Mouse (Mus musculus): Measurements from ENCODE around the gene B4galt2. TPM values are rescaled to one million over a fixed set of nuclear protein-coding genes. Genes with fewer than 3 reads are reported as not detected.

B4galt2 gene
- polyA plus RNA-seq, 1 experiment from 2014 or later = 19.8 TPM

DNA sequence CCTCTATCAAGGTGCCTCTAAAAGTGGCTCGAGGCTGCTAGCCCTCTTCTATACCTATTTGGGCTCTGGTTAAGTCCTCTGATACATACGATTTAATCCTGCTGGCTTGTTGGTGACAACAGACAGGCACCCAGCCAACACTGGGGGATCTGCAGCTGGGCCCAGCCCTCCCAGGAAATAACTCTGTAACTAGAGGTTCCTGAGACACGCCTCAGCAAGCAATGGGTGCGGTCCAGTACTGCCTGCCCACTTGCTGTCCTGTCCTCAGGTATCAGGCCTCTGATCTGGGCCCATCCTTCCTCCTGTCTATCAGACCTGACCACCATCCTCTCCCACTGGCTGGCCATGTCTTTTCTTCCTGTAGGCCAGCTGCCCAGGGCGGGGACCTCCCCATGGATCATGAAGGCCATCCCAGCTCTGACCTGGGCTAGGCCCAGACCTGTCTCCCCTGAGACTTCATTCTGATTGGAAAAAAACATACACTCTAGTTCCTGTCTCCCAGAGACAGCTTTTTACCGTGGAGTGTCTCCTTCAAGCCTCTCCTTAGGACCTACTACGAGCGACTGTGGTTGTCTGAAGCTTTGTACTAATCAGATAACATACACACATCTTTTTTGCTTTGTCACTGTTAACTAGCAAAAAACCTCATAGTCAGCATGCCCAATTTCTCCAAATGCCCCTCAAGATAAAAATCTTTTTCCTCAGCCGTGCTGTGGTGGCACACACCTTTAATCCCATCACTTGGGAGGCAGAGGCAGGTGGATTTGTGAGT is 51.2 kb downstream of the B4galt2 start:
- peaks cover 36% of the 10 kb centered on the region for H3K4me1 ChIP-seq
- H3K9ac ChIP-seq = 0 out of 2 replicates have a peak overlapping the region, but pooled peaks have one; percentile 23
- no peaks in the 10 kb centered on the region for H3K36me3 ChIP-seq
- no peaks in the 10 kb centered on the region for H3K9me3 ChIP-seq (replicated peaks)
- 0 out of 2 replicates have a peak, but pooled peaks cover 4% of the 10 kb centered on the region for H3K27me3 ChIP-seq
- no peak overlapping the region for H3K4me3 ChIP-seq (replicated peaks)
- 66% methylated on average over 9 of the region's 9 CpGs for WGBS
- H3K4me2 ChIP-seq = no peak overlapping the region
- H3K27ac ChIP-seq = no peak overlapping the region
- no peak for ATAC-seq (replicated peaks; ENCODE audit: low FRiP score)

DNA sequence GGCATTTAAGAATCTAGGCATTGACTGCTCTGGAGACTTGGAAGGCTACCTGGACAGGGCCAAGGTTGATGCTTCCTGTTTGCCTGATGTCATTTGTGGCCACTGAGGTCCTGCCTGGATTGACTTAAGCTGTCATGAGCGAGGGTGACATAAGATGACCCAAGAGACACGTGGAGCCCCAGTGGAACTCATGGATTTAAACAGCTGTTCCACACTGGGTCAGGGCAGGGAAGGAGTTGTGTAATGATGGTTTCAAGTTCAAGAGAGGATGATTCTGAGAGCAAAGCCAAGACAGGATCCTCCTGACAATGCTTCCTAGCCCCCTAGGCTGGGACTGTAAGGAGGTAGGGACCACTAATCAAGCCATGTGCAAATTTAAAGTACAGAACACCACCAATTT is 51.8 kb downstream of the B4galt2 start:
- Histone ChIP-seq H3K9ac (0 out of 2 replicates have a peak overlapping the region, but pooled peaks have one; percentile 23), H3K4me1 (peaks cover 30% of the 10 kb centered on the region), H3K9me3 (replicated peaks) (no peaks in the 10 kb centered on the region), H3K27me3 (0 out of 2 replicates have a peak, but pooled peaks cover 4% of the 10 kb centered on the region), H3K4me3 (replicated peaks) (no peak overlapping the region), H3K27ac (no peak overlapping the region), H3K4me2 (no peak overlapping the region), H3K36me3 (no peaks in the 10 kb centered on the region)
- no peak for ATAC-seq (replicated peaks; ENCODE audit: low FRiP score)
- WGBS = 69% methylated on average over 2 of the region's 2 CpGs

DNA sequence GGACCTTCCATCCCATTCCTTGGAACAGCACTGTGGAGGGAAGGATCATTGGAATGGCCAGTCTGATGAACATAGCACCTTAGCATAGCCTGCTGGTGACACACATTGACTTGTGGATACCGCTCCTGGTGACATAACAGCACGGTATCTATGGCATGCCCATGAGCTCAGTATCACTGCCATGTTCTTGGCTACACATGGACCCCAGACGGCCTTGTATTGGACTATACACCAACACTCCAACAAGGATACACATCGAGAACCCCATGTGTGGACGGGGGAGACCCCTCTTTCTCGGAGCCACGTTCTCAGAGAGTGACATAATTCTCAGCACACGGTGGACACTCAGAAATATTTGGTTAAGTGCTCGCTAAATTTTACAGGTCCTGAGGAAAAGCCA is 52.5 kb downstream of the B4galt2 start:
- no peak for ATAC-seq (replicated peaks; ENCODE audit: low FRiP score)
- Histone ChIP-seq H3K4me2 (no peak overlapping the region), H3K4me1 (peaks cover 30% of the 10 kb centered on the region), H3K9ac (no peak overlapping the region), H3K27ac (no peak overlapping the region), H3K27me3 (0 out of 2 replicates have a peak, but pooled peaks cover 4% of the 10 kb centered on the region), H3K4me3 (replicated peaks) (no peak overlapping the region), H3K9me3 (replicated peaks) (no peaks in the 10 kb centered on the region), H3K36me3 (no peaks in the 10 kb centered on the region)
- WGBS = 93% methylated on average over 9 of the region's 9 CpGs

DNA sequence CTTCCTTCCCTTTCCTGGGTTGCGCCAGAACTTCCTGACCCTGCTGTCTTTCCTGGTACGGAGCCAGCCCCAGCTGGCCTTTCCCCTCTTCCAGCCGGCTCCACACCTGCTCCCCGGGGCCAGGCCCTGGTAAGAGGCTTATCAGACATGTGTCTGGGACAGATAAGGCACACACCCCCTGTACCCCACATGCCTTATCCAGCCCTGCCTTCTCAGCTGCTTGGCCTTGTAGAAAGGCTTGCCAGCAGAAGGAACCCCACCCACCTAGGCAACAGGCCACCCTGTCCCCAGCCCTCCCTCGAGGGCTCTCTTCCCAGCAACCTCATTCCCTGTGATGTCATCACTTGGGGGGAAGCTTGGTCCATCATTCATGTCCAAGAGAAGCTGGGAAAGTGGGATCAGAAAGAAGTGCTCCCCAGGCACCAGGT is 53.1 kb downstream of the B4galt2 start:
- Histone ChIP-seq H3K4me1 (peaks cover 30% of the 10 kb centered on the region), H3K4me3 (replicated peaks) (peak overlapping the region; percentile 19; the same call in 1 of the 2 replicates), H3K27me3 (0 out of 2 replicates have a peak, but pooled peaks cover 4% of the 10 kb centered on the region), H3K9ac (no peak overlapping the region), H3K27ac (peak overlapping the region; percentile 25; the same call in 1 of the 2 replicates), H3K36me3 (no peaks in the 10 kb centered on the region), H3K9me3 (replicated peaks) (no peaks in the 10 kb centered on the region), H3K4me2 (peak overlapping the region; percentile 45)
- WGBS = 8% methylated on average over 5 of the region's 5 CpGs
- ATAC-seq (replicated peaks; ENCODE audit: low FRiP score) = peak; percentile 81

DNA sequence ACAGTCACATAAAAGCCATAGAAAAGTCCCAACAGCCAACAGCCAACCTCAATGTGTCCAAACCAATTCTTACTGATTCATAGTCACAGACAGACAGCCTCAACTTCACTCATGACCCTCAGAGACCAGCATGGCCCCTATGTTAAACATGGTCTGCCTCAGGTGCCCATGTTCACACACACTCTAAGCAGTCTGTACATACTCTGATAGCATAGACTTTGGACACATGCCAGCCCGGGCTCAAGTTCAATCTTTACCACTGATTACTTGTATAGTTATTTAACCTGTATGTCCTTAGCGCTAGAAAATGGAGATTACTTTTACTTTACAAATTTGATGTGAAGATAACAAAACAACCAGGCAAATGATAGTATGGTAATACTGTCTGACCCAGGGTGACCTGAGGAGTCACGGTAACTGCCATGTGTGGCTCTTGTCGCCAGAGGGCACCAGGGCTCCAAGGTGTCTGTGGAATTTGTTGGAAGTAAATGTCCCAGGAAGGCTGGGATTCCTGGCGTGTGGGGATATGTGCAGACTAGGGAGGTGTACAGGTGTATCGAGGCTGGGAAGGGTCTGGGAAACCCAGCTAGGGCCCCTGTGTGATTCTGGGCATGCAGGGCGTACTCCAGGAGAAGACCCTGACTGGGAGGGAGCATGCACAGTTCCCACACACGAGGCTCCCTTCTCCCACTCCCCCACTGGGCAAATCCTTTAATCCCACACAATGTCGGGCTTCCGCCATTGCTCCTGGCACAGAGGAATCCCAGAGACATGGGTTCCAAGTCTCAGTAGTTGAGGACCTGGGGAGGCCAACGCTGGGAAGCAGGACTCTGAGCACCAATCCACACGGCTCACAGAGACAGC is 53.8 kb downstream of the B4galt2 start:
- Histone ChIP-seq H3K4me3 (replicated peaks) (peak overlapping the region; percentile 19), H3K27me3 (0 out of 2 replicates have a peak, but pooled peaks cover 4% of the 10 kb centered on the region), H3K4me2 (peak overlapping the region; percentile 45), H3K9ac (no peak overlapping the region), H3K4me1 (peaks cover 26% of the 10 kb centered on the region), H3K27ac (peak overlapping the region; percentile 25; the same call in 1 of the 2 replicates), H3K9me3 (replicated peaks) (no peaks in the 10 kb centered on the region), H3K36me3 (no peaks in the 10 kb centered on the region)
- ATAC-seq (replicated peaks; ENCODE audit: low FRiP score) = peak; percentile 37; the same call in 1 of the 2 replicates
- WGBS = 9% methylated on average over 12 of the region's 12 CpGs

DNA sequence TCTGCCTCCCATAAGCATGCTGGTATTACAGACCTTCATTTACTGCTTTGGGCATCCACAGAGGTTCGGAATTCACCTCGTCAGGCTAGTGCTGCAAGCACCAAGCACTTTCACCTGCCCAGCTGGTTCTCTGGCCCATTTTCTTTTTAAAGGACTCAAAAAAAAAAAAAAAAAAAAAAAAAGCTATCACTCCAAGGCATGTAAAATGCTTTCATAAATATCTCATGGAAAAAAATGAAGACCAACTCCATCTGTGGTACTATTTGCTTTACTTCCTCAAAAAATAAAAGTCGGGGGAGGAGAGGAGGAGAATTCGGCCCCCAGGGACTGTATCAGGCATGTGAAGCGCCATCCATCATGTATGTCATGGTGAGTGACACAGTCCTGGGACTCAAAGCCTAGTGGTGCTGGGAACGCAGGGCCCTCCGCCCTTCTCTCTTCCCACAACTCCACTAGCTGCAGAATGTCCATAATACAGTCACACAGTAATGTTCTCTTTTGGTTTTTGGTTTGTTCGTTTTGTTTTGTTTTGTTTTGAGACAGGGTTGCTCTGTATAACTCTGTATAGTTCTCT is 54.6 kb downstream of the B4galt2 start:
- no peak overlapping the region for H3K4me3 ChIP-seq (replicated peaks)
- no peaks in the 10 kb centered on the region for H3K36me3 ChIP-seq
- H3K27ac ChIP-seq = no peak overlapping the region
- H3K9me3 ChIP-seq (replicated peaks) = no peaks in the 10 kb centered on the region
- no peak overlapping the region for H3K4me2 ChIP-seq
- H3K27me3 ChIP-seq = 0 out of 2 replicates have a peak, but pooled peaks cover 4% of the 10 kb centered on the region
- H3K4me1 ChIP-seq = peaks cover 21% of the 10 kb centered on the region
- 64% methylated on average over 8 of the region's 8 CpGs for WGBS
- no peak overlapping the region for H3K9ac ChIP-seq
- ATAC-seq (replicated peaks; ENCODE audit: low FRiP score) = no peak

Other genes with a start within 250 kb of the B4galt2 start
- 55.4 and 64.1 TPM in 2 replicates for gene Dmap1, start 201.2 kb downstream of the B4galt2 start, polyA plus RNA-seq (2015; fragmentation: Nextera tagmentation; extraction: Ambion mirVana)
- not detected in 2 replicates for gene Gm12845, start 159.1 kb downstream of the B4galt2 start, polyA plus RNA-seq (2015; fragmentation: Nextera tagmentation; extraction: Ambion mirVana)
- gene Klf17, start 117.8 kb downstream of the B4galt2 start, polyA plus RNA-seq (2015; fragmentation: Nextera tagmentation; extraction: Ambion mirVana) = not detected in 2 replicates
- gene Slc6a9, start 49.0 kb downstream of the B4galt2 start, polyA plus RNA-seq (2015; fragmentation: Nextera tagmentation; extraction: Ambion mirVana) = 9.4 and 15.2 TPM in 2 replicates
- 0.89 and 1.8 TPM in 2 replicates for gene Ccdc24, start 10.9 kb downstream of the B4galt2 start, polyA plus RNA-seq (2015; fragmentation: Nextera tagmentation; extraction: Ambion mirVana)
- 212 and 221 TPM in 2 replicates for gene Atp6v0b, start 3.8 kb upstream of the B4galt2 start, polyA plus RNA-seq (2015; fragmentation: Nextera tagmentation; extraction: Ambion mirVana)
- gene Dph2, start 8.5 kb upstream of the B4galt2 start, polyA plus RNA-seq (2015; fragmentation: Nextera tagmentation; extraction: Ambion mirVana) = 21.2 and 22.2 TPM in 2 replicates
- gene Ipo13, start 31.5 kb upstream of the B4galt2 start, polyA plus RNA-seq (2015; fragmentation: Nextera tagmentation; extraction: Ambion mirVana) = 39.8 and 47.3 TPM in 2 replicates
- gene Artn, start 46.3 kb upstream of the B4galt2 start, polyA plus RNA-seq (2015; fragmentation: Nextera tagmentation; extraction: Ambion mirVana) = 2.7 and 5.0 TPM in 2 replicates

All from kidney, embryonic 15.5 days (tissue).